ENCODE assay signal across 1 mouse cellular context in genomic region chr1:155796757-155797405, GRCm38 (mm10).
TF ChIP-seq lines count a peak whose summit lies in the region.

No protein-coding gene starts in this region.

TF ChIP-seq in MEL, 35 proteins besides CTCF, POLR2A, EP300 and RAD21 (continued from another document):
- no peak for TF ChIP-seq MEF2A (IDR thresholded peaks at IDR 0.05; ENCODE audit: extremely low read depth, insufficient replicate concordance, low read depth, low read length, poor library complexity, severe bottlenecking)
